Mouse (Mus musculus) heart, embryonic 12.5 days (tissue): ENCODE measurements at regions not wholly inside any gene's neighbourhood (a gene's known extent, or its start where the extent isn't known, plus 50 kb on each side); places are given as distances from the start of the nearest gene placed in this dataset.

Experiments
- ATAC-seq: fragments of 200-750 bp; cut with Nextera tagmentation; 2 replicates; pipeline ENCODE4 v1.8.0; 2017; ENCODE audit warnings: moderate TSS enrichment, moderate library complexity; ENCODE audit not compliant: insufficient number of reproducible peaks, low FRiP score
- H3K27ac ChIP-seq: fragments of 300-500 bp; sonication (generic); 2 replicates; pipeline ENCODE4 v1.5.1; 2016; ENCODE audit warnings: mild to moderate bottlenecking, moderate library complexity; ENCODE audit not compliant: poor library complexity, severe bottlenecking
- H3K27me3 ChIP-seq: fragments of 300-500 bp; sonication (generic); replicated peaks from 2 replicates; pipeline ENCODE4 v1.6.1; 2016; ENCODE audit warnings: mild to moderate bottlenecking, moderate library complexity
- H3K36me3 ChIP-seq: fragments of 300-500 bp; sonication (generic); 2 replicates; pipeline ENCODE4 v1.6.1; 2016; ENCODE audit warnings: mild to moderate bottlenecking, moderate library complexity
- H3K4me1 ChIP-seq: fragments of 300-500 bp; sonication (generic); replicated peaks from 2 replicates; pipeline ENCODE4 v1.6.1; 2016; ENCODE audit warnings: mild to moderate bottlenecking
- H3K4me2 ChIP-seq: fragments of 300-500 bp; sonication (generic); 2 replicates; pipeline ENCODE4 v1.6.1; 2016; ENCODE audit warnings: mild to moderate bottlenecking, moderate library complexity
- H3K4me3 ChIP-seq: fragments of 300-500 bp; sonication (generic); 2 replicates; pipeline ENCODE4 v1.5.1; 2016; ENCODE audit warnings: mild to moderate bottlenecking
- H3K9ac ChIP-seq: fragments of 300-500 bp; sonication (generic); 2 replicates; pipeline ENCODE4 v1.6.1; 2016; ENCODE audit warnings: mild to moderate bottlenecking, moderate library complexity
- H3K9me3 ChIP-seq: fragments of 300-500 bp; sonication (generic); replicated peaks from 2 replicates; pipeline ENCODE4 v1.6.1; 2016; ENCODE audit warnings: mild to moderate bottlenecking, moderate library complexity
- WGBS: fragments of 180-500 bp; shearing (Covaris S2); methylation state at CpG from one replicate; pipeline ENCODE4 v1.1.7; 2016; 5-methylcytosine and 5-hydroxymethylcytosine counted together

DNA sequence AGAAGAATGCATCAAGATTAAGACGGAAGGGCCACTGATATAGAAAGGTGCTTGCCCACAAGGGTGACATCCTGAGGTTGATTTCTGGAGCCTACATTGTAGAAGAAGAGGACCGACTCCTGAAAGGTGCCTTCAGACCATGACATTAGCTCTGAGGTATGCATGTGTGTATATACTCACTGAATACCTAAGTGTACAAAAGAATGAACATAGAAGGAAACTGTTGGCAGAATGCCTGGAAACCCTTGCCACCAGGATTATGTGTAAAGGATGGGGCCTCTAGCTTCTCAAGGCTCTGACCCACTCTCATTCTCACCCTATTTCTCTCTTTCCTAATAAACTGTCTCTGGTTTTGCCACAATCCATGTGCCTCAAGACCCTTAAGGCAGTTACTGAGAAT is 90.7 kb upstream of the Ercc6l2 start:
- 56% methylated on average over 2 of the region's 2 CpGs for WGBS
- Histone ChIP-seq H3K27ac (no peak overlapping the region), H3K9ac (no peak overlapping the region), H3K27me3 (no peaks in the 10 kb centered on the region), H3K36me3 (no peaks in the 10 kb centered on the region), H3K4me2 (no peak overlapping the region), H3K9me3 (no peaks in the 10 kb centered on the region), H3K4me3 (no peak overlapping the region), H3K4me1 (peaks cover 20% of the 10 kb centered on the region)
- ATAC-seq, result no peak

GRCm38 (mm10) chr13:63724843-63725582 is 90.0 kb upstream of the Ercc6l2 start:
- Histone ChIP-seq H3K9ac (no peak overlapping the region), H3K27ac (no peak overlapping the region), H3K4me1 (peaks cover 13% of the 10 kb centered on the region), H3K36me3 (no peaks in the 10 kb centered on the region), H3K4me3 (no peak overlapping the region), H3K27me3 (no peaks in the 10 kb centered on the region), H3K4me2 (no peak overlapping the region), H3K9me3 (no peaks in the 10 kb centered on the region)
- WGBS, result 56% methylated on average over 2 of the region's 2 CpGs
- ATAC-seq, result no peak

DNA sequence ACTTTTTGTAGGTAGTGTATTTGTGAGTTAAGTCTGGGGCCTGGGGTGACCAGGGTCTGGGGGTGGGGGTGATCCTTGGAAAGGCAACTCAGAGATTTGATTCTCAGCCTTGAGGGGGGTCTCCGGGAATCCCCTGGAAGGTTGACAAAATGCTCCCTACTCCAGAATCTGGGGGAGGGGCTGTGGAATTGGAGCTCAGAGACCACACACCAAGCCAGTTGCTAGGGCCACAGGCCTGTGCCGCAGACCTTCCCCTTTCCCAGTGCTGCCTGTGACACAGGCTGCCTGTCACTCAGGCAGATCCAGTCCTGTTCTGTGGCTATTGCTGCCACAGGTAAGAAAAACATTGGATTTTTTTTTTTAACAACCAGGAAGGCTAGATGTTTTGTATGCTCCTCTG is 89.0 kb upstream of the Ercc6l2 start:
- H3K27ac ChIP-seq, result no peak overlapping the region
- no peaks in the 10 kb centered on the region for H3K36me3 ChIP-seq
- no peaks in the 10 kb centered on the region for H3K9me3 ChIP-seq
- 32% methylated on average over 2 of the region's 2 CpGs for WGBS
- no peak overlapping the region for H3K4me2 ChIP-seq
- H3K27me3 ChIP-seq, result no peaks in the 10 kb centered on the region
- no peak overlapping the region for H3K9ac ChIP-seq
- H3K4me3 ChIP-seq, result no peak overlapping the region
- peaks cover 13% of the 10 kb centered on the region for H3K4me1 ChIP-seq
- no peak for ATAC-seq

GRCm38 (mm10) chr13:63726509-63726908 is 88.5 kb upstream of the Ercc6l2 start:
- ATAC-seq, result no peak
- Histone ChIP-seq H3K36me3 (no peaks in the 10 kb centered on the region), H3K27me3 (no peaks in the 10 kb centered on the region), H3K27ac (no peak overlapping the region), H3K4me1 (peaks cover 13% of the 10 kb centered on the region), H3K4me2 (no peak overlapping the region), H3K4me3 (no peak overlapping the region), H3K9me3 (no peaks in the 10 kb centered on the region), H3K9ac (no peak overlapping the region)
- 87% methylated on average over 6 of the region's 6 CpGs for WGBS

DNA sequence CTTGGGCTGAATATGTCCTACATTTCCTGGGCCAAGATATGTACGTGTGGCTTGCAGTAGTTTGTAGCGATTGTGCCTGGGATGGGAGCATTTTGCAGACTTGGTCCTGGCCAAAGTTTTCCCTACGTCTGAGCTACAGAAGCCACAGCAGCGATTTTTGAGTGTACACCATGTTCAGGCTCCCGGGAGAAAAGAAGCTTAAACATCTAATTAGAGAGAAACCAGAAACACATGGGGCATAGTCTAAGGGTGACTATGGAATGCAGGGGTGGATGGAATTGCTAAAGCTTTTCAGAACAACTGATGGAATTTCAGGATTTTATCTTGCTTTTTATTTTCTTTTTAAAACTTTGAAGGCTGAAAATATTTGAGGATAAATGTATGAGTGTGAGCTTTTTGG is 79.3 kb upstream of the Ercc6l2 start:
- Histone ChIP-seq H3K27ac (no peak overlapping the region), H3K4me2 (no peak overlapping the region), H3K27me3 (no peaks in the 10 kb centered on the region), H3K4me3 (no peak overlapping the region), H3K4me1 (no peaks in the 10 kb centered on the region), H3K36me3 (no peaks in the 10 kb centered on the region), H3K9me3 (peaks cover 7% of the 10 kb centered on the region), H3K9ac (no peak overlapping the region)
- WGBS, result 74% methylated on average over 5 of the region's 5 CpGs
- no peak for ATAC-seq

DNA sequence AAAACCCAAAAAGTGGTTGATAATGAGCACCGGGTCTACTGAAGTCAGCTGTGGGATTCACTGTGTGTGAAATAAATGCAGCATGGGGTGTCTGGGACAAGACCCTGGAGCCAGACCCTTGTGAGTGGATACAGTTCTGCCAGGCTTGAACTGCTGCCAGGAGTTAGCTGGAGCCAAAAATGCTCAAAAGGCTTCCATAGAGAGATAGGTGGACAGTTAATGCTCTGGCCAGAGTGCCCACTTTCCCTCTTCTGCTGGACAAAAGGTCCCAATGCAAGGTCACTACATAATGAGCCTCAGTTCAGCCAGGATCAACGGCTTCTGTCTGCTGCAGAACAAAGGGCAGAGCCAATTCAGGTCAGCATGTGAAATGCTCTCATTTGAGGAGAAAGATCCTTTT is 73.2 kb upstream of the Ercc6l2 start:
- ATAC-seq, result no peak
- Histone ChIP-seq H3K4me3 (no peak overlapping the region), H3K9me3 (peaks cover 3% of the 10 kb centered on the region; the same call in 1 of the 2 replicates), H3K4me2 (no peak overlapping the region), H3K27ac (no peak overlapping the region), H3K4me1 (no peaks in the 10 kb centered on the region), H3K36me3 (no peaks in the 10 kb centered on the region), H3K9ac (no peak overlapping the region), H3K27me3 (no peaks in the 10 kb centered on the region)
- 81% methylated on average over 2 of the region's 2 CpGs for WGBS

GRCm38 (mm10) chr13:63748788-63749187 is 66.3 kb upstream of the Ercc6l2 start:
- ATAC-seq, result no peak
- no peak overlapping the region for H3K4me3 ChIP-seq
- H3K36me3 ChIP-seq, result no peaks in the 10 kb centered on the region
- H3K9ac ChIP-seq, result no peak overlapping the region
- H3K4me1 ChIP-seq, result no peaks in the 10 kb centered on the region
- 79% methylated on average over 2 of the region's 2 CpGs for WGBS
- H3K4me2 ChIP-seq, result no peak overlapping the region
- no peak overlapping the region for H3K27ac ChIP-seq
- 0 out of 2 replicates have a peak, but pooled peaks cover 3% of the 10 kb centered on the region for H3K9me3 ChIP-seq
- H3K27me3 ChIP-seq, result no peaks in the 10 kb centered on the region; the same call in 1 of the 2 replicates

- 61% methylated on average over 4 of the region's 4 CpGs for WGBS
- no peak overlapping the region for H3K9ac ChIP-seq
- no peak overlapping the region for H3K27ac ChIP-seq
- 0 out of 2 replicates have a peak, but pooled peaks cover 3% of the 10 kb centered on the region for H3K9me3 ChIP-seq
- no peak; the same call in 1 of the 2 replicates for ATAC-seq
- H3K4me2 ChIP-seq, result no peak overlapping the region
- H3K36me3 ChIP-seq, result no peaks in the 10 kb centered on the region
- H3K27me3 ChIP-seq, result no peaks in the 10 kb centered on the region; the same call in 1 of the 2 replicates
- no peak overlapping the region for H3K4me3 ChIP-seq
- no peaks in the 10 kb centered on the region for H3K4me1 ChIP-seq
Observed at GRCm38 (mm10) chr13:63749997-63750396, 65.0 kb upstream of the Ercc6l2 start.

DNA sequence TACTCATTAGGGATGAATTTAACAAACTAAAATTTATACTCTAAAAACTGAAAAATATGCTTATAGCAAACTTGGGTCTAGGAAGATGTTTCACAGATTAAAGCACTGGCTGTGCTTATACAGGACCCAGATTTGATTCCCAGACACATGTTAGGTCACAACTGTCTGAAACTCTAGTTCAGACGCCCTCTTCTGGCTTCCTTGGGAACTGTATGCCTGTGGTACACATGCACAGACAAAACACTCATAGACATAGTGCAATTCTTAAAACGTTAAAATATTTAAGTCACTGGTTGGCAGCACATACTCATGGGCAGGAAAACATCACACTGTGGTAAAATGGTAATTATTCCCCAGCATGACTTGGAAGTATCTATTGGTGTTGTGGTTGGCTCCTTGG is 63.8 kb upstream of the Ercc6l2 start:
- no peaks in the 10 kb centered on the region; the same call in 1 of the 2 replicates for H3K27me3 ChIP-seq
- H3K4me2 ChIP-seq, result no peak overlapping the region
- H3K36me3 ChIP-seq, result no peaks in the 10 kb centered on the region
- no peak overlapping the region for H3K4me3 ChIP-seq
- H3K9me3 ChIP-seq, result 0 out of 2 replicates have a peak, but pooled peaks cover 3% of the 10 kb centered on the region
- no peak overlapping the region for H3K9ac ChIP-seq
- ATAC-seq, result no peak
- no peaks in the 10 kb centered on the region for H3K4me1 ChIP-seq
- 46% methylated on average over 2 of the region's 2 CpGs for WGBS
- no peak overlapping the region for H3K27ac ChIP-seq

DNA sequence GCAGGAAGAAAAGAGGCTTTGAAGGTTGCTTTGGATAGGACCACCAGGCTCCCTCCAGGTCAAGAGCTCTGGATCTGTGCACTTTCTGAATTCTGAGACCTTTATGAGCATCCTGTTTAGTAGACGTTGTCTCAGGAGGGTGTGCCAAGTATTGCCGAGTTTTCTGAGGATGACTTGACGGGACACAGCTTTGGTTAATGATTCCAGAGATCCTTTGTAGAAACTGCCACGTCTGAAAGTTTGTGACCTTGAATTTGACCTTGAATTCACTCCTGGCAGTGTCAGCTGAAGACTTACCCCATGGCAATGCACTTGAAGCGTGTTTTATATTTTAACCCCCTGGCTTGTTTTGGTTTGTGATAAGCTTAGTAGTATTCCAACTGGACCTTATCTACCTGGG is 58.0 kb upstream of the Ercc6l2 start:
- H3K27ac ChIP-seq, result no peak overlapping the region

DNA sequence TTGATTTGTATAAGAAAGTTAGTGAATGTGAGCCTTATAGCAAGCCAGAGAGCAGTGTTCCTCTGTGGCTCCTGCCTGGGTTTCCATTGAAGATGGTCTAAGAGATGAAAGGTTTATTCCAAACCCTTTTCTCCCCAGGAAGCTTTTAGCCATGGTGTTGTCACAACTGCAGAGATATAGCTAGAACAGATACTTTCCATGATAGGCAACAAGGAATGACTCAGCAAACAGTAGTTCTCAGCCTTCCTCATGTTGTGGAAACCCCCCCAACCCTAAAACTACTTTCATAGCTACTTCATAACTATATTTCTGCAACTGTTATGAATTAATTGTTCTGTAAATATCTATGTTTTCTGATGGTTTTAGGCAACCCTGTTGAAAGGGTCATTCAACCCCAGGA is 53.5 kb upstream of the Ercc6l2 start:
- H3K4me2 ChIP-seq, result no peak overlapping the region
- H3K9me3 ChIP-seq, result no peaks in the 10 kb centered on the region; the same call in 1 of the 2 replicates
- no peak for ATAC-seq
- no peaks in the 10 kb centered on the region for H3K4me1 ChIP-seq
- H3K27me3 ChIP-seq, result no peaks in the 10 kb centered on the region
- H3K36me3 ChIP-seq, result no peaks in the 10 kb centered on the region
- no peak overlapping the region for H3K27ac ChIP-seq
- H3K4me3 ChIP-seq, result no peak overlapping the region
- H3K9ac ChIP-seq, result no peak overlapping the region

More for the DNA sequence above, 58.0 kb upstream of the Ercc6l2 start:
- Histone ChIP-seq H3K4me3 (no peak overlapping the region), H3K4me1 (no peaks in the 10 kb centered on the region), H3K27me3 (no peaks in the 10 kb centered on the region; the same call in 1 of the 2 replicates), H3K36me3 (no peaks in the 10 kb centered on the region), H3K9ac (no peak overlapping the region), H3K4me2 (no peak overlapping the region), H3K9me3 (peaks cover 3% of the 10 kb centered on the region; the same call in 1 of the 2 replicates)
- WGBS, result 63% methylated on average over 5 of the region's 5 CpGs
- no peak for ATAC-seq
